Mouse (Mus musculus) gastrocnemius, postnatal 36 days (tissue): ENCODE measurements around the gene Kmt2b. TPM values are rescaled to one million over a fixed set of nuclear protein-coding genes. Genes with fewer than 3 reads are reported as not detected.

ENCODE experiments used
- DNase-seq, 2 experiments: peaks; one replicate each; pipeline ENCODE4 v3.0.0; 2022
- intact Hi-C: fragments of 180-260 bp; cut with DNase I; formaldehyde crosslinking; loops from one replicate; pipeline ENCODE4 v1.15.1; 2025
- total RNA-seq, 2 experiments: library from RNA; stranded (reverse); gene quantifications; 2 replicates each; pipeline ENCODE4 v1.2.3; 2021

The Kmt2b gene
- total RNA-seq, 2 experiments from 2014 or later: 13.4 to 16.0 TPM

DNA sequence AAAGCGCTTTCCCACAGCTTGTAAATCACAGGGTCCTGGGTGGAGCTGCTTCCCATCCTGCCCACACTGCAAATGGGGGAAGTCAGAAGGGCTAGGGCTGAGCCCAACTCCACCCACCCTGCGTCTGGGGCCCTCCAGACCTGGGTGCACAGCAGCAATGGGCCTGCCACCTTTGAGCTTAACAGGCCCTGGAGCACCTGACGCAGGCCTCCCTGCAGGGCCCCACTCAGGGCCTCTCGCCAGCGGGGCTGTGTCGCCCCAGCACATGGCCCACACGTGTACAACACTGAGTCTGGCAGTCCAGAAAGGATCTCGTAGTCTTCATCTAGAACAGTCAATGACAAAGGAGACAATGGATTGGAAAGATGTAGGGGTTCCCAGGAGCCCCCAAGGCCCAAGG is 8.6 kb downstream of the Kmt2b start:
- intact Hi-C loops: no loop called here

DNA sequence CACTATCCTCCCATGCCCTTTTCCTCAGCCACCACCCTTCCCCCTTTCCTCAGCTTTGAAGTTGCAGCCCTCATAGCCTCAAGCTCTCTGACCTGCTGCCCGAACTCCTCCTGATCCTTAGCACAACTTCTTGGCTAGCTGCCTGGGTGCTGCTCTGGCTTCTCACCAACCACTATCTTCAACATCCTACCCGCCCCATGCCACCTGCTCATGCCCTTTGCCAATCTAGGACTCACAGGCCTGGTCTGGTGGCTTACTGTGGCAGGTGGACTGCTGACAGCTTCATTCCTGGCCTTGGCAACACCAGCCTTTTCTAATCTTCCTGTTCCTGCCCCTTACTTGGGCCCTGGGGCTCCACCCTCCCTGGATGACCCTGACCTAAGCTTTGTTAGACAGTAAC is 15.6 kb downstream of the Kmt2b start:
- intact Hi-C loops: no loop called here
- DNase-seq: peak; percentile 71 to 75

More for the DNA sequence above, 8.6 kb downstream of the Kmt2b start:
- DNase-seq: no peak

DNA sequence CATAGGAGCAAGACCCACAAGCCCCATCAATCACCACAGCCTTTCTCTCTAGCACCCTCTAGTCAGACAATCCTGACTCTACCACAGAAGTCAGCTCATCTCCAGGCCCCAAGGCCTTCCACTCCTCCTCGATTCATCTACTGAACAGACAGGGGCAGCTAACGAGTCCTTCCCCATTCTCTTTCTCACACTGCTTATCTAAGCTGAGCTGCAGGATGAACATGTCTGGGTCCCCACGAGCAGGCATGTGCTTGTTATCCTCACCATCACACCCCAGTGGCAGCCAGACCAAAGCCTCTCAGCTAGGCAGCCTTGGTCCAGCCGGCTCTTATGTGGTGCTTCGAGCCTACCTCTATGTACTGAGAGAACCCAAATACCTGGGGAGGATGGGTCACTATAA is 16.1 kb downstream of the Kmt2b start:
- no peak for DNase-seq

DNA sequence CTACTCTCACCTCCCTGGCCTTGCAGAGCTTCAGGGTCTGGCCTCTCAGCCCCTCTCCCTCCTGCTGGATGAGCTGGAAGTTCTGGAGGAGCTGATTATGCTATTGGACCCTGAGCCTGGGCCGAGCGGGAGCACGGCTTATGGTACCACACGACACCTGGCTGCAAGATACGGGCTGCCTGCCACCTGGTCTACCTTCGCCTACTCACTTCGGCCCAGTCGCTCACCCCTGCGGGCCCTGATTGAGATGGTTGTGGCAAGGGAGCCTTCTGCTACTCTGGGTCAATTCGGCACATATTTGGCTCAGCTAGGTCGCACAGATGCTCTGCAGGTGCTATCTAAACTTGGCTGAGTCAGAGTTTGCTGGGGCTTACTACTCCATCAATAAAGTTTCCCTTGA is 21.0 kb downstream of the Kmt2b start:
- no peak for DNase-seq
- intact Hi-C loops: no loop called here

More for the DNA sequence above, 16.1 kb downstream of the Kmt2b start:
- intact Hi-C loops: no loop called here

DNA sequence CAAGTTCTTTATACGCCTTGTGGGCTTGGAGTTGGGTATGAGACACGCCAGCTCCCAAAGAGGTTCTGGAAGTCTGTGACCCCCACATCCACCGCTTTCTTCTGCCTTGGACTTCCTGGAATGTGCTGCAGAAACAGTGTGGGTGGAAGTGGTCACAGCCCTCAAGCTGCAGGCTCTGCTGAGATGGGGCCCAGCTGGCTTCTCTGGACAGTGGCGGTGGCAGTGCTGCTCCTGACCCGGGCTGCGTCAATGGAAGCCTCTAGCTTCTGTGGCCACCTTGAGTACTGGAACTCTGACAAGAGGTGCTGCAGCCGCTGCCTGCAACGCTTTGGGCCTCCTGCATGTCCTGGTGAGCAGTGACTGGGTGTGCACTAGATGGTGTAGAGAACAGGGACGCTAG is 22.5 kb downstream of the Kmt2b start:
- no peak for DNase-seq
- intact Hi-C loops: no loop called here

DNA sequence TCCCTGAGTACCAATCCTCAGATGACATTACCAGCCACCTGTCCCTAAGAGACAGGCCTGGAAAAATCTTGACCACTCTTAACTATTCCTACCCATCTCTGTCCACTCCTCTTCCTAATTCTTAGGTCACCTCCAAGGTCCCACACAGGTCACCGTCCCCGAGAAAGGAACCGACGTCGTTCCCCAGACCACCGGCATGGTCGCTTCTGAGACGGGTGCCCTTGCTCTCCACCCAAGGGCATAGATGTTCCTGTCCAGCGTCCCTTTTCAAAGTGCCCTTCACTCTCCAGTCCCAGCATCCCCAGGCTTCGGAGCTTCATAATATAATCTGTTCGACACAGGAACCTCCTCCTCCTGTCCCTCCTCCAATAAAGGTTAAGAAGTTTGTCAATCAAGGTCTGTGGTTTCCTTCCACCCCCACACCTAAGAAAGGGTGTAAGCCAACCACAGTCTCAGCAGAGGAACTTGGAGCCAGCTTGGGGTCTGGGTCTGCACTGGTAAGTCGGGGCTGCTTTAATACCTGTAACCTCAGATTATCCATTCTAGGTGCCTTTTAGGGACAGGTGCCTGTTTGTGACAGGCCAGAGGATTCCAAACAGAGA is 23.5 kb downstream of the Kmt2b start, which contains the start of gene Igflr1:
TSS of gene Igflr1 (plus strand) at position 458 of the 602 bp plus-strand sequence.
- DNase-seq: no peak
- intact Hi-C loops: no loop called here

DNA sequence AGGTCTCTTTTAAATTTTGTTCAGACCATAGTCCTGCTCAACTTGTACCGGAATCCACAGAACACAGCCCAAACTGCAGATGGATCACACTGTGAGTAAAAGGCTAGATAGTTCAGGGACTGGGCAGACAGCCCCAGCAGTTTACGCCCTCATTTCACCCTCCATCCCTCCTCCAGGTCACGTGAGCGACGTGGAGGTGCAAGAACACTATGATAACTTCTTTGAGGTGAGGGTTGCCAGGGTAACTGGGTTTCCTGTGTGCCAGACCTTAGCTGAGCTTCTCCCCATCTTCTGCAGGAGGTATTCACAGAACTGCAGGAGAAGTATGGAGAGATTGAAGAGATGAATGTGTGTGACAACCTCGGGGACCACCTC is 24.6 kb downstream of the Kmt2b start:
- intact Hi-C loops: no loop called here
- DNase-seq: no peak

DNA sequence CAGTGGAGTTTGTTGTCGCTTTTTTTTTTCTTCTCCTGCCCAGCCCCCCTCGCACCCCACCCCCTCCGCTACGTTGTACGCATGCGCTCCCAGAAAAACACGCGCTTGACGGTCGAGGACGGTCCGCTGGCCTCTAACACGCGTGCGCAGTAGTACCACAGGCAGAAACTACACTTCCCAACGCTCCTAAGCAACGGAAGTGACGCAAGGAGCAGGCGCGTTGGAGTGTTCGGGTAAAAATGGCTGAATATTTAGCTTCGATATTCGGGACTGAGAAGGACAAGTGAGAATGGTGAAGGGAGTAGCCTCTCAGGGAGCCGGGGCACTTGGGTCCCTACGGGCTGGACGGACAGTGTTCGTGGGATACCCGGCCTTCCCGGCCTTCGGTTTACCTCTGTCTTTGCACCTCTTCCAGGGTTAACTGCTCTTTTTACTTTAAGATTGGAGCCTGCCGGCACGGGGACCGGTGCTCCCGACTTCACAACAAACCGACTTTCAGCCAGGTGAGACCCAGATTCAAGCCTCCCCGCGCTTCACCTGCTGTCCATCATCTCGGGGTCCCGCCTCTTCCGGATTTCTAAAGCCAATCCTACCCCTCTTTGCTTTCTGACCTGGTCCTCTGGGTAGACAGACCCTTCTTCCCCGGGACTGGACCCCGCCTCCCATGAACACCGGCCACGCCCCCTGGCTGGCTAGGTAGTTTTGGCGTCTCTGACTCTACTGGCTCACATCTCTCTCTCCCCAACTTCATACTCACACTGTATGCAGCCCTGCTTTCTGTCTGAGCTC is 25.2 kb downstream of the Kmt2b start, which contains the start of the genes U2af1l4, Gm49396 and Psenen:
TSS of gene U2af1l4 (plus strand) at position 185 of the 789 bp plus-strand sequence.
TSS of gene Gm49396 (plus strand) at position 228 of the 789 bp plus-strand sequence.
TSS of gene Psenen (minus strand) at position 511 of the 789 bp plus-strand sequence.
- intact Hi-C loops: no loop called here

DNA sequence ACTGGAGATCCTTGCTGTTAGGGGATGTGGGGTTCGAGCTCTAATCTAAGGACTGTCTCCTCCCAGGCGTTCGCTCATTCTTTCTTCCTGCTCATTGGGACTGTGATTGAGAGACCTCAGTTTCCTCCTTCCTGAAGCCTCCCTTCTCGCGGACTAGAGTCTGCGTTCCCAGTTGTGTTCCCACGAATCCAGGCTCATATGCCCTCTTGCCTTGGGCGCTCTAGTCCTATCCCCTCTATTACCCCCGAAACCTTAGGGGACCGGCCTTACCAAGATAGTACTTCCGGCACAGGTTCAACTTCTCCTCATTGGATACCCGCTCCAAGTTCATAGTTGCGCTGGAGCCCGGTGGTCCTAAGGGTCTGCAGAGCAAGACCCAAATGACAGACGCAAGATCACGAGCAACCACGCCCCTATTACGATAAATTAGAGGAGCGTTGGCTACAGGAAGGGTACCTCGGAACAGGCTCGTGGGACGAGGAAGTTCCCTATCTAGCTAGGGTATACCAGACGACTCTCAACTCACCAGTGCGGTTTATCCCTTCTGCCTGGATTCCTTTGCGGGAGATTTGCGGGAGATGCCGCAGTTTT is 25.9 kb downstream of the Kmt2b start:
- intact Hi-C loops: no loop called here
- DNase-seq: no peak

More for the DNA sequence above, 25.2 kb downstream of the Kmt2b start, which contains the start of the genes U2af1l4, Gm49396 and Psenen:
- peak; percentile 90 to 96 for DNase-seq

DNA sequence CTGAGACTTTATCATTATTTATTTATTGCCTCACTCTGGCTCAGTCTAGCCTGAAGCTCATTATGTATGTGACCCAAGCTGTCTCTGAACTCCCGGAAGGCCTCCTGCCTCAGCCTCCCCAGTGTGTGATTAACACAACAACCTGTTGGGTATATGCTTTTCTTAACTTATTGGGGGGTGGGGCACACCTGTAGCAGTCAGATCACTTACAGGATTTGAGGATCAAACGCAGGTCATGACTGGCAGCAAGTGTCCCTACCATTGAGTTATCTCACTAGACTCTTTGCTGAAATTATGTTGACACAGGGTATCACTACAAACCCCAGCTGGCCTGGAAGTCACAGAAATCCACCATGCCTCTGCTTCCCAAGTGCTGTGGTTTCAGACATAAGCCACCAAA is 28.2 kb downstream of the Kmt2b start:
- intact Hi-C loops: no loop called here
- no peak for DNase-seq

DNA sequence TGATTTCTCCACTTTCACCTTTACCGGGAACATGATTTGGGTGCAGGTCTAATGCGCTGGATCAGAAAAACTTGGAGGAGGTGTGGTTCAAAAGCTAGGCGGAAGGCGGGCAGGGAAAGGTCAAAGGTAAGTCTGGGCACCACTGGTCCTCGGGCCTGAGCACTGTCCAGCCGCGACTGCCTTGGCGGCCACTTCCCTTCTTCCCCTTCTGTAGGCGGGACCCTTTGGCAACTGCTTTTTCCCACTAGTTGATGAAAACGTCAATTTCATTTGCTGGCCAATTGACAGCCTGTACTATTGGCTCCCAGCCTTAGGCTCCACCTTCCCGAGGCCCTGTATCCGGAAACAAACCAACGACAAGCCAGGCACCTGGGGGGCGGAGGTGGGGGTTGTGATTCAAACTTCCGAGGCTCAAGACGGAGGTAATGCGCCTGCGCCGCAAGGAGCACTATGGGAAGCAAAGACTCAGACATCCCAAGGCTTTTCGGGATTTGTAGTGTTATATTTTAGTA is 29.0 kb downstream of the Kmt2b start, which contains the start of gene Lin37:
TSS of gene Lin37 (minus strand) at position 396 of the 512 bp plus-strand sequence.
- intact Hi-C loops: no loop called here
- DNase-seq: peak; percentile 93 to 95

DNA sequence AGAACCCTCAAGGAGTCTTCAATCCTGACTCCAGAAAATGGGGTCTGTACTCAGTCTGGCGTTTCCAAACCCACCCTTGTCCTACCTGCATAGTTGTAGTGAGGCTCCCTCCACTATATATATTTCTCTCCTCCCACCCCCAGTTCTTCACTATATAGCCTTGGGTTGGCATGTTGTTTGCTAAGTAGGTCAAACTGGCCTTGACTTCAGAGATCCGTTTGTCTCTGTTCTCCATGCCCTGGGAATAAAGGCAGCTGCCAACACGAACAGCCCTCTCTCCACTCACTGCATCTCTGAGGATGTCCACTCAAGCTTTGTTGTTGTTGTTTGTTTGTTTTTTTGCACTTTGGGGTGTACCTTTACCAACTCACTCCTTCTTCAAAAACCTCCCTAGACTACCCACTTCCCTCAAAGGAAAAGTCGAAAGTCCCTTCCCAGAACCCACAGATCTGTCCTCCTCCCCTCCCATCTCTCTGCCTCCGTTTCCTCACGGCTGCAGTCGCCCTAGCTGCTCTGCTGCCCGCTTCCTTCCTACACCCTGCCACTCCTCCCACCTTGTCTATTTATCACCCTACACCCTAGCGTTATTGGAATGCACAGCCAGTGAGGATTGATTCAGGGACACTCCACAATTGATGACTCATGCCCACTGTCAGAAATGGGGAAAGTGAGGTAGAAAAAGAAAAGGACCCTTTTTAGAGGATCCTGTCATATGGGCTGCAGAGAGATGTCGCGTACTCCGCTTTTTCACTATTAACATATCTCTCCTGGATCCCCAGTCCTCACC is 29.7 kb downstream of the Kmt2b start:
- intact Hi-C loops: no loop called here
- no peak for DNase-seq

DNA sequence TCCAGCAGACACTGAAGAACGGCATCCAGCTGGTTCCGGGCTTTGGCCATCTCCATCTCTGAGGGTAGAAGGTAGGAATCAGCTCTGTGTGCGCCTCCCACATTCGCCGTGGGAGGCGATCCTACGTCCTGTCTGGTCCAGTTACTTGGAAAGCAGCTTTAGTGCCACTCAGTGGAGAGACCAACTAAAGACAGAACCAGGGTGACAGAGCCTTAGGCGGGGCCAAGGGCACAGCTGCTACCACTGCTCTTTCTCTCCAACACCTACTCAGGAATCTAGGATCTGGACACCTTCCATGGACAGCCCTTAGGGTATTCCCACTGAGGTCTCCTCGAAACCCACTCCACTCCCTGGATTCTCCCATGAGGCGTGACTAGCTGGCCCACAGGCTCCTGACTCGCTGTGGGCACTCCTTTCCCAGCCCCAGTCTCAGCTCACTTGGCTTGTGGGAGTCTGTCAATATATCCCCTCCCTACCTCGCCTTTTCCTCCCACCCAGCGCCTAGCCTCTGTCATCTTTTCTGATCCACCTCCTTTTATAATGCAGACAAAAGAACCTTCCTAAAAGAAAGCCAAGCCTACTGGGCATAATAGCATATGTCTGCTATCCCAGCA is 30.5 kb downstream of the Kmt2b start:
- intact Hi-C loops: no loop called here
- DNase-seq: no peak

DNA sequence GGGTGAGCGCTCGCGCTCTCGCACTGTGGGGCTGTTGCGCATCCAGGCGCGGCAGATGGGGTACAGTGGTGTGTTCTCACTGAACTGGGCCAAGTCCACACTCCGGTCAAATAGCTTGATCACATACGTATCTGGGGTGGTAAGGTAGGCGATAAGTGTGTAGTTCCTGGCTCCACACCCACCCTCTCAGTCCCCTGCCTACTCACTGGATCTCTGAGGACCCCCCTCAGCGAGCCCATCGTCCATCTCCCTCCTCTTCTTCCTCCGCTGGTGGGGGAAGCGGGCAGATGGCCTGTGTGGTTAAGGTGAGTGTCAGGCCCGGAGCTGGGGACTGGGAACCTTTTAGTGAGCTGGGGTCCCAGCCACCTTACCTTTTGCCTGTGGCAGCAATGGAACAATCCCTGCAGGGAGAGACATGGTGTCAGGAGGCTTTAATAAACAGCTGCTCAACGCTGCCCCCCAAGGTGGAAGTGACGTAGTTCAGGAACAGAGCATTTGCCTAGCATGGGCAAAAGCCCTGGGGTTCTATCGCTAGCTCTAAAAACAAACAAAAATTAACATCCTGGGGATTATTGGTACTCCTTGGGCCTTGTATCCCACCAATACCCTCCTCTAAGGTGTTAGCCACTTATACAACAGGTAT is 31.5 kb downstream of the Kmt2b start:
- intact Hi-C loops: no loop called here
- no peak for DNase-seq

DNA sequence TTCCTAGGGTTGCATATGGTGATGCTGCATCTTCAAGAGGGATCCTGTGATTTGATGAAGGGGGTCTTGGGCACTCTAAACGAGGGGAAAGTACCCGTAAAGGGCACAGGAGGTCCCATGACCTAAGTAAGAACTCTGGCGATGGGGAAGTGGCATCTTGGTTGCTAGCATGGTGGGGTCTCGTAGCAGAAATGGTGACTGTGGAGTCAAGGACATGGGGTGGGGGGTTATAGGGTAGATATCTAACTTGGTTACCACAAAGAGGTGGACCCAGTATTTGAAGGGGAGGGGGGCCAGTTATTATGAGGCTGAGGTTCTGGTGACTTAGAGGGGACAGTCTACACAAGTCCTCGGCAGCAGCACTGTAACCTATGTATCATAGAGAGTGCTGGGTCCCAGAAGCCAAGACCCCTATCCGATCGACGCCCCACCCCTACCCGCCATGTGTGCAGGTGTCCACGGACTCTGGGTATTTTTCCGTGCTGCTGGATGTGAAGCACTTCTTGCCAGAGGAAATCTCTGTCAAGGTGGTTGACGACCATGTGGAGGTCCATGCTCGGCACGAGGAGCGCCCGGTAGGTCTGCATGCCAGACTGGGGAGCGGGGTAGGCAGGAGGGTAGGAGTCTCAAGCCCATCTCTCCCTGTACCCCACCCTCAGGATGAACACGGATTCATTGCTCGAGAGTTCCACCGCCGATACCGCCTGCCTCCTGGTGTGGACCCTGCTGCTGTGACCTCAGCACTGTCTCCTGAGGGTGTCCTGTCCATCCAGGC is 34.5 kb downstream of the Kmt2b start:
- no peak for DNase-seq
- intact Hi-C loops: no loop called here

DNA sequence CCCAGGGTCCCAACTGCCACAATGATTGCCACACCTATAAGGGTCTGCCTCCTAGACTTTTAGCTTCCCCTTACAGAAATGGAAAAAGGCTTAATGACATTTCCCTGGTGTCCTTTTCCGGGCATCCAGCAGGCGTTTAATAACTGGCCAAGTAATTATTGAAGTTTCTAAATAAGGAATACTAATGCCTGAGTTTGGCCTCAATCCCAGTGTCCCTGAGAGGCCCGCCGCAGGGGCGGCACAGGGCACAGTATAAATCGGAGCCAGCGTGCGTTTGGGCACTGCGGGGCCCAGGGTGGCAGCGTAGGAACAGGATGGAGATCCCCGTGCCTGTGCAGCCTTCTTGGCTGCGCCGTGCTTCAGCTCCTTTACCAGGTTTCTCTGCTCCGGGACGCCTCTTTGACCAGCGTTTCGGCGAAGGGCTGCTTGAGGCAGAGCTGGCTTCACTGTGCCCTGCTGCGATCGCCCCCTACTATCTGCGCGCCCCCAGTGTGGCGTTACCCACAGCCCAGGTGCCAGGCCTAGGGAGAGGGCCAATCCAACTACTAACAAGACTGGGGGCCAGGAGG is 35.4 kb downstream of the Kmt2b start:
- DNase-seq: peak; percentile 55
- intact Hi-C loops: no loop called here

DNA sequence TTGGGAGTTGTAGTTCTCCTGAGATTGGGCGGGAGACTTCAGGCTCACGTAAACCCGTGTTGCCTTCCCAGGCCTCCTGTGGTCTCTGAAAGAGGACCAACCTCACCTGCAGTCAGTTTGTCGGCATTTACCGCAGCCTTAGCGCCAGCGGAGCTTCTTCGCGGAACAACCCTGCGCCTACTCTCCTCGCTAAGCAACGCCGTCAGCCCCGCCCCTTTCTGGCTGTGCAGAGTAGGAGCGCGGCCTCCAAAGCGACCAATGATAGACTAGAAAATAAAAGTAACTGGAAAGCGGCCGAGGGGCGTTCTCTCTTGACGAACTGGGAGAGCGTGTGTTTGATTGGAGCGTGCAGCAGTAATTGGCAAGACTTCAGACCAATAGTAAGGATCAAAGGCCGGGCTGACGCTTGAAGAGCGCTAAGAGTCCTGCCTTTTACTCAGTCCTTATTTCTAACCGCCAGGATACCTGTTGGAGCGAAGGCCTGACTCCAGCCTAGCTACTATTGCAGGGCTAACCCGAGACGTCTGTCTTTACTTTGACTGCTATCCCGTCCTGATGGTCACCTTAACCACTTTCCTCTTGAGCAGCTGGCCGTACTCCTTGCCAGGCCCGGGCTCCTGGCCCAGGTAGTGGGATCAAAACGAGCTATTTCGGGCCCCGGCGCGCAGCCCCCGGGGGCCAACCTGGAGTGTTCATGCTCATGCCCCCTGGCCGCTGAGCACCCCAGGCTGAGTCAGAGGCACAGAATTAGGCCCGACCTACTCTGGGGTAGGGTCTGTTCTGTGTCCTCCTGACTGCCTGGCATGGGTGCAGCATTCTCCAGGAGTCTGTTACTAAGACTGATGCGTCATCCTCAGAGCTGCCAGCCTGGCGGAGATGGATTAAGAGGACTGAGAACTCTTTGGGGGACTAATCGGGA is 36.2 kb downstream of the Kmt2b start, which contains the start of the genes Hspb6 and Proser3:
TSS of gene Hspb6 (plus strand) at position 77 of the 919 bp plus-strand sequence.
TSS of gene Proser3 (minus strand) at position 198 of the 919 bp plus-strand sequence.
- intact Hi-C loops: no loop called here
- peak; percentile 93 to 95 for DNase-seq
